ENCODE assay signal across 10 mouse cellular contexts in the genomic region with DNA sequence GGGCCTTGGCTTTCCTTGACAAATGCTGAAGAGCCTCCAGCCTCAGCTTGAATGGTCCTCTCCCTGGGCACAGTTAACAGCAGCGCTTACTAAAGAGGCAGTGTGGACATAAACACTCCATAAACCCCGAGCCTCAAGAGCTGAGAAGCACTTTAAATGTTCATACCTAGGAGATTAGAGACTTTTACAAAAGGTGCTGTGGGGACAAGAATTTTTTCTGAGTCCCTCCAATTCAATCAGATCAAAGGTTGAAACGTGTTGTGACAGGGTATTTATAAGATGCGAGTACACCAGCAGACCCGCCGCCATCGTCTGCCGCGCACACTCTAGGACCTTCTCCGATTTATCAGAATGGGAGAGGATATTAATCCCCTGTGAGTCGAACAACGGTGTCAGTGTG. TPM values are rescaled to one million over a fixed set of nuclear protein-coding genes. Genes with fewer than 3 reads are reported as not detected.
DNase-seq lines count a peak whose midpoint lies in the region; ATAC-seq lines count a peak whose summit lies in the region.
"Had no signal": no experiment of that assay in that cellular context is flagged by ENCODE, and none has a peak within 500 bp of the region (broad histone marks: within the 10 kb centered on the region; RNA-seq: fewer than 3 reads in every experiment).

No protein-coding gene starts in this region.

- no peak for ATAC-seq in heart, embryonic 11.5 days (replicated peaks; ENCODE audit: insufficient number of reproducible peaks, low FRiP score, low TSS enrichment)
- no peak for ATAC-seq in hindbrain, embryonic 12.5 days (ENCODE audit: low FRiP score)
- no peak for ATAC-seq in midbrain, embryonic 11.5 days (ENCODE audit: low FRiP score)

- no peaks in the 10 kb centered on the region for H3K9me3 ChIP-seq in heart, embryonic 11.5 days (replicated peaks; ENCODE audit: control insufficient read depth, low read length)
- H3K9me3 ChIP-seq in hindbrain, embryonic 12.5 days (replicated peaks) = no peaks in the 10 kb centered on the region
- no peaks in the 10 kb centered on the region for H3K9me3 ChIP-seq in midbrain, embryonic 11.5 days (ENCODE audit: control insufficient read depth, low read length)

- H3K4me2 ChIP-seq in heart, embryonic 11.5 days = peak overlapping the region; percentile 95
- peak overlapping the region; percentile 87 for H3K4me2 ChIP-seq in hindbrain, embryonic 12.5 days (replicated peaks)
- H3K4me2 ChIP-seq in midbrain, embryonic 11.5 days = peak overlapping the region; percentile 87

- peaks cover 32% of the 10 kb centered on the region for H3K4me1 ChIP-seq in heart, embryonic 11.5 days (ENCODE audit: control insufficient read depth, insufficient read depth, low read length)
- peaks cover 61% of the 10 kb centered on the region for H3K4me1 ChIP-seq in hindbrain, embryonic 12.5 days
- peaks cover 38% of the 10 kb centered on the region for H3K4me1 ChIP-seq in midbrain, embryonic 11.5 days (ENCODE audit: control insufficient read depth, insufficient read depth, low read length)

- DNase-seq in heart, postnatal 25 days (ENCODE audit: low spot score) = no peak
- DNase-seq in embryo, embryonic 10.5 days (ENCODE audit: low spot score) = peak; percentile 63
- DNase-seq in midbrain, embryonic 11.5 days (ENCODE audit: low spot score, missing footprints) = peak; percentile 96
- DNase-seq in ovary, postnatal 36 days (ENCODE audit: low spot score) = no peak
- DNase-seq in left cerebral cortex, postnatal 10 days (ENCODE audit: extremely low spot score in 1 of 2, low spot score in 2 of 2) = no peak
- DNase-seq in right cerebral cortex, postnatal 4 days = no peak
- DNase-seq: adrenal gland, postnatal 10 days had no signal

- H3K36me3 ChIP-seq in heart, embryonic 11.5 days (ENCODE audit: control insufficient read depth, insufficient read depth, low read length) = no peaks in the 10 kb centered on the region
- H3K36me3 ChIP-seq in hindbrain, embryonic 12.5 days = no peaks in the 10 kb centered on the region
- H3K36me3 ChIP-seq in midbrain, embryonic 11.5 days (ENCODE audit: control insufficient read depth, insufficient read depth, low read length) = no peaks in the 10 kb centered on the region

- WGBS in heart, embryonic 11.5 days (ENCODE audit: insufficient replicate concordance) = under 1% methylated on average over 12 of the region's 12 CpGs
- 1% methylated on average over 12 of the region's 12 CpGs for WGBS in hindbrain, embryonic 12.5 days
- WGBS in midbrain, embryonic 11.5 days = 0% methylated on average over 12 of the region's 12 CpGs

- peak overlapping the region; percentile 70 for H3K4me3 ChIP-seq in heart, embryonic 11.5 days (ENCODE audit: low read depth, low read length)
- H3K4me3 ChIP-seq in hindbrain, embryonic 12.5 days = peak overlapping the region; percentile 24; the same call in 1 of the 2 replicates
- H3K4me3 ChIP-seq in midbrain, embryonic 11.5 days (ENCODE audit: low read depth, low read length) = peak overlapping the region; percentile 57; the same call in 1 of the 2 replicates
- H3K4me3 ChIP-seq: myocyte had no signal

- peaks cover 19% of the 10 kb centered on the region for H3K27me3 ChIP-seq in heart, embryonic 11.5 days (ENCODE audit: control insufficient read depth, insufficient read depth, low read length)
- peaks cover 53% of the 10 kb centered on the region for H3K27me3 ChIP-seq in hindbrain, embryonic 12.5 days
- H3K27me3 ChIP-seq in midbrain, embryonic 11.5 days (ENCODE audit: control insufficient read depth, insufficient read depth, low read length) = peaks cover 40% of the 10 kb centered on the region

- intact Hi-C loops in heart, postnatal 25 days (cut with DNase I) = loop anchor here (5.0 kb wide), 1 partner anchor 44 kb away; no protein-coding TSS in a partner anchor
- intact Hi-C loops in left cerebral cortex, postnatal 10 days (cut with DNase I) = no loop called here

- H3K9ac ChIP-seq in heart, embryonic 11.5 days (ENCODE audit: low read depth, low read length) = peak overlapping the region; percentile 94
- no peak overlapping the region for H3K9ac ChIP-seq in hindbrain, embryonic 12.5 days
- no peak overlapping the region for H3K9ac ChIP-seq in midbrain, embryonic 11.5 days (ENCODE audit: low read length)

- no peak overlapping the region for H3K27ac ChIP-seq in heart, embryonic 11.5 days (ENCODE audit: low read depth, low read length)
- H3K27ac ChIP-seq in hindbrain, embryonic 12.5 days = no peak overlapping the region
- H3K27ac ChIP-seq in midbrain, embryonic 11.5 days (ENCODE audit: low read depth, low read length) = no peak overlapping the region

RNA-seq across cellular contexts. Expression of a gene that starts 1.2 kb away (rescaled TPM):
- 12.6 and 17.9 TPM in 2 replicates for polyA plus RNA-seq in heart, embryonic 11.5 days (2014; fragmentation: Nextera tagmentation; extraction: Ambion mirVana)
- 10 to 100 TPM; 48.8 to 48.9 TPM for total RNA-seq in heart, postnatal 25 days (2021)
- 10.8 and 12.5 TPM in 2 replicates for polyA plus RNA-seq in hindbrain, embryonic 12.5 days (2016; fragmentation: Nextera tagmentation; extraction: Ambion mirVana)
- polyA plus RNA-seq in midbrain, embryonic 11.5 days (2014; fragmentation: Nextera tagmentation; extraction: Ambion mirVana) = 8.3 TPM in 2 replicates
- 1 to 10 TPM; 7.9 to 8.3 TPM for total RNA-seq in left cerebral cortex, postnatal 10 days (2021)

Comparison
In these comparisons a context has a peak if more than half of its experiments do, and no peak if none do; other contexts are left out.
1. DNase-seq: peak in embryo, embryonic 10.5 days (single experiment) and midbrain, embryonic 11.5 days (single experiment); none in heart, postnatal 25 days (single experiment), ovary, postnatal 36 days (single experiment), left cerebral cortex, postnatal 10 days (0 of 2) and right cerebral cortex, postnatal 4 days (single experiment).
2. Peak in every context shown above with its lines, with median percentiles within 50 percentile points of each other: H3K4me2 ChIP-seq and H3K4me3 ChIP-seq.